Mouse (Mus musculus) gastrocnemius, adult 2 months (tissue): Measurements from ENCODE around the gene Tbxas1. TPM values are rescaled to one million over a fixed set of nuclear protein-coding genes. Genes with fewer than 3 reads are reported as not detected.

Experiments used
- DNase-seq: peaks from one replicate; pipeline ENCODE4 v3.0.0; 2022
- H3K27ac ChIP-seq: fragments of 200-600 bp; 2 replicates; pipeline ENCODE4 v1.8.1; 2022; ENCODE audit warnings: mild to moderate bottlenecking
- H3K4me3 ChIP-seq: fragments of 200-600 bp; 2 replicates; pipeline ENCODE4 v1.8.1; 2022; ENCODE audit warnings: mild to moderate bottlenecking, moderate library complexity
- CTCF ChIP-seq: fragments of 200-600 bp; IDR thresholded peaks from 2 replicates; pipeline ENCODE4 v1.8.1; 2022; ENCODE audit warnings: antibody characterized with exemption, mild to moderate bottlenecking, moderate library complexity
- intact Hi-C: fragments of 180-260 bp; cut with DNase I; formaldehyde crosslinking; loops from one replicate; pipeline ENCODE4 v1.15.1; 2025
- total RNA-seq, 2 experiments: library from RNA; stranded (reverse); gene quantifications; 2 replicates each; pipeline ENCODE4 v1.2.3; 2021

The Tbxas1 gene
- total RNA-seq, 2 experiments from 2014 or later, result 0.64 to 0.79 TPM

DNA sequence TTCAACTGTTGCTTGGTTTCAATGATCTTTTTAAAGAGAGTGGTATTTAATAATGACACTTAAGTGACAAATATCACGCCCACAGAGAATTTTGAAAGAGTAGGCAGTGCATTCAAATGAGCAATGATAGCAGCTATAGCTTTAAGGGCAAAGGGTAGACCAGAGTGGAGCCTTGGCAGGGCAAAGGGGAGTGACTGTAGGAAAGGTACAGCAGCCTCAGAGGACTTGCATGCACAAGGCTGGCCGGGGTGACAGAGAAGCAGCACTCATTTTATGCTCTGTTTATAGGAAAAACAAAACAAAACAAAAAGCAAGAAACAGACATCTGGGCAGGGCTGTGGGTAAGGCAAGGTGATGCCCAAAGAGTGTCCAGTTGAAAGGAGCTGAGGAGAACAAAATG lies 6.3 kb downstream of the Tbxas1 start:
- DNase-seq, result no peak
- intact Hi-C loops, result no loop called here
- Histone ChIP-seq H3K27ac (no peak overlapping the region), H3K4me3 (no peak overlapping the region)
- no peak for TF ChIP-seq CTCF

DNA sequence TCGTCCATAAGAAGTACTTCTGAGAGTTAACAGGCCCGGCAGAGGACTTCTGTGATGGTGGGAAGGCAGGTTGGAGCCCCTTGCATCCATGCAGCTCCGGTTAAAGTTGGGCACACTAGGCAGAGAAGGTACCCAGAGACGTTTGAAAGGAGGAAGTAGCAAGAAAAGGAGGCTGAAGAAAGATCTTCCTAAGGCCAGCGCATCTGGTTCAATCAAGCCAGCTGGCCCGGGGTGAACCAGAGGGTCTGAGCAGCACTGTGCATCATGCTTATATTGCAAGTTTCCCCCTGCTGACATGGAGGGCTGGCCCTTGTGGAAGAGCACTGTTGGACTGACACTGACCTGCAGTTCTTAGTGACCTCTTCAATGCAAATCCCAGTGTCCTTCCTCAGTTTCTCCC lies 6.8 kb downstream of the Tbxas1 start:
- no peak overlapping the region for H3K4me3 ChIP-seq
- intact Hi-C loops, result no loop called here
- TF ChIP-seq CTCF, result no peak
- no peak overlapping the region for H3K27ac ChIP-seq
- DNase-seq, result no peak

DNA sequence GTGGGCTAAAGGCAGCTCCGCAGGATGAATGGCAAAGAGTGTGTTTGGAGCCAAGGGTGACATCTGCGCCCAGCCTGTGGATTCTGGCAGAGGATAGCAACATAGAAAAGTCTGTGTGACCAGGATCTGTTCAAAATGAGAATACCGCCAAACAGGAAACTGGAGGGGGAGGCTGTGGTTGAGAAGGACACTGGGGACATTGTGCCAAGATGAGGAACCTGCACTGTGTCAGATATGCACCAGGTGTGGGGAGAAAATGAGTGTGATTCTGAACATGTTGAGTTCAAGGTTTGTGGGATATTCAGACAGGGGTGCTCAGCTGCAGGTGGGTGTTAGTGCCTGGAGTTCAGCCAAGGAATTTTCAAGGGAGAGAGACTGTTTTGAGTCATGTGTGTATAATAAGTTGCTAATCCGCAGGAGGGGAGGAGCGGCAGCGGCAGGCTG lies 7.5 kb downstream of the Tbxas1 start:
- Histone ChIP-seq H3K27ac (no peak overlapping the region), H3K4me3 (no peak overlapping the region)
- intact Hi-C loops, result no loop called here
- DNase-seq, result no peak
- no peak for TF ChIP-seq CTCF

DNA sequence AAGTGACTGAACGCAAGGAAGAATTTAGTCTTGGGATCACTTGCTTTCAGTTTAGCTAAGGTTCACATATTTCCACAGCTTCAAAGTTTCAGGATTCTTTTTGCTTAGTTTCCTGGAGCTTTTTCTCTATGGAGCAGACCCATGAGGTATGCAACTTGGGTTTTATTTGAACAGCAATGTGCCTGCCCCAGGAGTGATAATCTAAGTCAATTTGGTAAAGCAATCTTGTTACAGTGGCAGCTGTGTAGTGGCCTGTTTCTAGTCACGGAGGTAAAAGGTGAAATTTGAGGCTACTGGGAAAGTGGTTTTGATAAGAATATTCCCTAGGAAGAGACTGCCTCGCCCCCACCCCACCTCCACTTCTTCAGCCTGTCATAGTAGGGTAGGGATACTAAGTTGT lies 9.3 kb downstream of the Tbxas1 start:
- intact Hi-C loops, result no loop called here
- no peak for TF ChIP-seq CTCF
- H3K27ac ChIP-seq, result no peak overlapping the region
- no peak for DNase-seq
- H3K4me3 ChIP-seq, result no peak overlapping the region

DNA sequence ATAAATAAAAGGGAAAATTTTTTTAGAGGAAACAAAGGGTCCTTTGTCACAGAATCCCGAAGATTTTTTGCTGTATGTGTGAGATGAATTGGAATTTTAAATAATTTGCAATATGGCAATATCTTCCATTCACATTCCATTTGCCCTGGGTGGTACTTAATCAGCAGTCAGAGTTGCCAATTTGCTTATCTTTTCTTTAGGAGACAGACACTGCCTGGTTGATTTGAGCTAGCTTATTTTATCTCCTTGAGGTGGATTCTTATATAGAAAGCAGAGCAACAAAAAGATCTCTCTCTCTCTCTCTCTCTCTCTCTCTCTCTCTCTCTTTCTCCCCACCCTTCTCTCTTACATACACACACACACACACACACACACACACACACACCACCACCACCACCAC lies 9.9 kb downstream of the Tbxas1 start:
- no peak for DNase-seq
- intact Hi-C loops, result no loop called here
- TF ChIP-seq CTCF, result no peak
- no peak overlapping the region for H3K4me3 ChIP-seq
- H3K27ac ChIP-seq, result no peak overlapping the region

DNA sequence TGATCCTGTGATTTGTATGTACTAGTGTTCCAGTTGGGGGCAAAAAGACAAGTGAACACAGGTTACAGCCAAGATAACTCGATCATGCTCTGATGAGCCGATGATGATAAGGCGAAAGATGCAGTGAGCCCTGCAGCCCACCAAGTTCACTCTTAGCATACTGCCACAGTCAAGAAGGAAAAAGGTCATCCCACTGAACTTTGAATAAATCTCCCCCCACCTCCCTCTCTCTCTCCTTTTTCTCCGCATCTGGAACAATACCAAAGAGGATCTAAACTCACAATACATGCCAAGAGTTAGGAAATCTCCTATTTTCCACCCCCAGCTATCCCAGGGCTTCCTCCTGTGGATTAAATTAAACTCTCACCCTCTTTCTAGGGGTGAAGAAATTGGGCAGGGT lies 12.2 kb downstream of the Tbxas1 start:
- DNase-seq, result no peak
- Histone ChIP-seq H3K4me3 (no peak overlapping the region), H3K27ac (no peak overlapping the region)
- no peak for TF ChIP-seq CTCF
- intact Hi-C loops, result no loop called here

DNA sequence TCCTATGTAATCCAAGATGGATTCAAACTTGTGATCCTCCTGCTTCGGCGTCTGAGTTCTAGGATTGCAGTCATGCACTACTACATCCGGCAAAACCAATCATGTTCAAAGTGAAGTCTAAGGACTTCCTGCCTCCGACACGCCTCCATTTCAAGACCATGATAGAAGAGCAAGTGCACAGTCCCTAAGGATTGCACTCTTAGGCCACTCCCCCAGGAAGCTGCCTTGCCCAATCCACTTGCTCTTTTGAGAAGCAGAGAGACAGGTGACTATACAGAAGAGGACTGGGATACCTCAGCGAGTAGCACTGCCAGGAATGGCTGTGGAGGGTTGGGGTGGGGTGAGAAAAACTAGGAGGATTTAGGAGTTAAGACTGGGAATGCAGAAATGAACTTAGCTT lies 14.0 kb downstream of the Tbxas1 start:
- H3K27ac ChIP-seq, result no peak overlapping the region
- no peak overlapping the region for H3K4me3 ChIP-seq
- intact Hi-C loops, result no loop called here
- DNase-seq, result no peak
- TF ChIP-seq CTCF, result no peak

DNA sequence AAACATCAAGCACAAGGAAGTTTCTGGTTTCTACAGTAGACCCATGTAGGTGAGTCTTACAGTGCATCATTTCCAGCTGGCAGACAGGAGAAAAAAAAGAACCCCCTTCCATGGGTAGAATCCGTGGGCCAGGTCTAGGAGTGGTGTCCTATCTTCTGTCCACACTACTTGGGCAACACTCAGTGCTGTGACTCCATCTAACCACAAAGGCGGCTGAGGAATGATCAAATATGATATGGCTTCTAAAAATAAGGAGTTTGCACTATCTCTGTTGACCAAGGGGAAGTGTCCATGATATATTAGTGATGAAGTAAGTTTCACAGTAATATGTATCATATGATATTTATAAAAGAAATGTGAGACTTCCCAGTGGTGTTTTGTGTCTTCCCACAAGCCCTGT lies 16.8 kb downstream of the Tbxas1 start:
- no peak overlapping the region for H3K27ac ChIP-seq
- H3K4me3 ChIP-seq, result no peak overlapping the region
- DNase-seq, result no peak
- no peak for TF ChIP-seq CTCF
- intact Hi-C loops, result no loop called here

DNA sequence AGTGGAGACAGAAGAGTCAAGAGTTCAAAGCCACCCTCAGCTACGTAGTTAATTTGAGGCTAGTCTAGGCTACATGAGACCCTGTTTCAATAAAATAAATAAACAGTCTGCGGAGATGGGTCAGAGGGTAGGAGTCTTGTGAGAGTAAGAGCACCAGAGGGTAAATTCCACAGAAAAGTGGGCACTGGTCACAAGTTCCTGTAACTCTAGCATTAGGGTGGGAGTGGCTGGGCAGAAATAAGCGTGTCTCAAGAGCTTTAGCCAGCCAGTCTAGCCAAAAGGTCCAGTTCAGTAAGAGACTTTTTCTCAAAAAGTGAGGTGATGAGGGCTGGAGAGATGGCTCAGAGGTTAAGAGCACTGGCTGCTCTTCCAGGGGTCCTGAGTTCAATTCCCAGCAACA lies 18.4 kb downstream of the Tbxas1 start:
- no peak for DNase-seq
- Histone ChIP-seq H3K27ac (no peak overlapping the region), H3K4me3 (no peak overlapping the region)
- TF ChIP-seq CTCF, result no peak
- intact Hi-C loops, result no loop called here

DNA sequence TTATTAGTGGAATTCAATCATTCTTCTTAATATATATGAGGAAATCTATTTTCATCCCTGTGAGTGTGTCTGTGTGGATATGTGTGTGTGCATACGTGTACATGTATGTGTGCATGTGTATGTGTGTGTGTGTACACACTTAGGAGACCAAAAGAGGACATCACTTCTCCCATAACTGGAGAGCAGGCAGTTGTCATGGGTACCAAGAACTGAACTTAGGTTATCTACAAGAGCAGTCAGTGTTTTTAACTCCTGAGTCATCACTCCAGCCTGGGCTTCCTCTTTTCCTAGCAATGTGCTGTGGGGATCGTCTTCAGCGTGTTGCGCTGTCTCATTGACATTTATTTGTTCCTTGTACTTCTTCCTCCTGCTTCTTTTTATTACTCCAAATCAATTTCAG lies 24.9 kb downstream of the Tbxas1 start:
- DNase-seq, result no peak
- TF ChIP-seq CTCF, result no peak
- intact Hi-C loops, result no loop called here
- H3K4me3 ChIP-seq, result no peak overlapping the region
- no peak overlapping the region for H3K27ac ChIP-seq

DNA sequence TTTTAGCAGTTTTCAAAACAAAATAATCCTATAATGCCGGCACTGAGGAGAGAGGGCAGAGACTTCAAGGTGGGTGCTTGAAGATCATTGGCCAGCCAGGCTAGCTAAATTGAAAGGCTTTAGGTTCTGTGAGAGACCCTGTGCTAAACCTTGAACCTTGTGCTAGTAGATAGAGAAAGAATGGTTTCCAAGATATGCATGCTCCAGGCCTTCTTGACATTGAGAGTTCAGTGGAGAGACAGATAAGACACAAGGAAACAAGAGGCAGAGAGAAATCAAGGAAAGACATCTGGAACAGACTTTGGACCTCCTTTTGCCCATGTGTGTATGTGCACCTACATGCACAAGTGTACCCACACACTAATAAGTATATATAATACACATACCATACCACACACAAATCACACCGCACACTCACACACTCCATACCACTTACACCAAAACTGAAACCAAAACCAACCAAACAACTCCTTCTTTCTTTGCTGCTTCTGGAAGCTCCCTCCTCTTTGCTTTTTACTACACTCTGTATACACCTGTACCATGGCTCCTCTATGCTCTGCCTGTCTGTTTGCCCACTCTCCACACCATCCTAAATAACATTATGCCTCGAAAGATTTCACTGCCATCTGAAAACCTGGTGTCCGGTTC lies 25.4 kb downstream of the Tbxas1 start:
- TF ChIP-seq CTCF, result no peak
- intact Hi-C loops, result no loop called here
- Histone ChIP-seq H3K4me3 (no peak overlapping the region), H3K27ac (no peak overlapping the region)
- no peak for DNase-seq

DNA sequence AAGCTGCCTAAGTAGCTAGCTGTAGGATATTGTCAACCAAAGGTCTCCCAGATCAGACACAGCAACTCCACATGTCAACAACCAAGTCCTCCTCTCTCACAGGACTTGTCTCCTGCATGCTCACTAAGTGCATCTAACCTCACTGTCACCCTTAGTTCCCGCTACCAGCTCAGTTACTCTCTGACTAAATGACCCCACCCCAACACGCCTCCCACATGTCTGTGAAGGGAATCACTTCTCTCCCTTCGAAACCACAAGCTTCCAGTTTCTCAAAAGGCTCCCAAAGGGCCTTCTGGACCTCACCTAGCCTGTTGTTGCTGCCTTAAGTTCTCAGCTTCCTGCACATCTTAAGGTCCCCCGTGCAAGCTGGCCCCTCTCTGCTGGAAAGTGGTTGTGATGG lies 25.9 kb downstream of the Tbxas1 start:
- Histone ChIP-seq H3K4me3 (no peak overlapping the region), H3K27ac (no peak overlapping the region)
- no peak for DNase-seq
- intact Hi-C loops, result no loop called here
- TF ChIP-seq CTCF, result no peak

DNA sequence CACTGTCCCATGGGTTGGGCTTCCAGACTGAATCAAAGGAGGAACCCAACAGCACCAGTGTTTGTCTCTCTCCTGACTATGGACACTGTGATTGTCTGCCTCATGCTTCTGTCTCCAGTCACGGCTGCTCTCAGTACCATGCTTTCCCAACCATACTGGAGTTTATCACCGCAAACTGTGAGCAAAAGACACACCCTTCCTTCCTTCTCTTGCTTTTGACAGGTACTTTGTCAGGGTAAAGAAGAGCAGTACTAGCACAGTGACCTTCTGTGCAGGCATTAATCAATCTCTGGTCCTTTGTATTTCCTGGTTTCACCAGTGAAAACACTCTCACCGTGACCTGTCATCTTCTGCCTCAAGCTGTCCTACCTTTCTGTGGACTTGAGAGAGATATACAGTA lies 26.4 kb downstream of the Tbxas1 start:
- intact Hi-C loops, result no loop called here
- Histone ChIP-seq H3K4me3 (no peak overlapping the region), H3K27ac (no peak overlapping the region)
- no peak for DNase-seq
- TF ChIP-seq CTCF, result no peak

DNA sequence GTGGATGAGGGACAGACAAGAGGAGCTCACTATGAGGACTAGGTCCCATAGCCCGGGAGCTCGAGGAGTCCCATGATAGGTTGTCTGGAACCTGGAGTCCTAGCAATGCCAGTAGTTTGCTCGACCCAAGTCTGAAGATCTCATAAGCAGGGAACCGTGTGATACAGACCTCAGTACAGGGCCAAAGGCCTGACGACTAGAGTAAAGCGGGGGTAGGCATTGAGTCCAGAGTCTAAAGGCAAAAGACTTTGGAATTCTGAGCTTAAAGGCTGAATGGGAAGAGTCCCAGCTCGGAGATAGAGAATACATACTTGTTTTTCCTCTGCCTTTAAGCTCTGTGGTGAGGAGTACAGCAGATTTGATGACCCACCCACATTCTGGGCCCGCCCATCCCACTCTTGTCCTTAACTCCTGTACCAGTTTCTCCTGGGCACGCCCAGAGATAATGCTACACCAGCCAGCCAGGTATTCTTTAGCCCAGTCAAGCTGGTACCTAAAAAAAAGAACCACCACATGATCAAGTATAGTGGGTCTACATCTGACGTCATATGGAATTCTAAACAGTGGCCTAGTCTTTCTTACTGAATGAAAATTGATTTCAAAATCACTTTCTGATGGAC lies 27.7 kb downstream of the Tbxas1 start:
- no peak overlapping the region for H3K27ac ChIP-seq
- intact Hi-C loops, result no loop called here
- DNase-seq, result no peak
- TF ChIP-seq CTCF, result no peak
- H3K4me3 ChIP-seq, result no peak overlapping the region

DNA sequence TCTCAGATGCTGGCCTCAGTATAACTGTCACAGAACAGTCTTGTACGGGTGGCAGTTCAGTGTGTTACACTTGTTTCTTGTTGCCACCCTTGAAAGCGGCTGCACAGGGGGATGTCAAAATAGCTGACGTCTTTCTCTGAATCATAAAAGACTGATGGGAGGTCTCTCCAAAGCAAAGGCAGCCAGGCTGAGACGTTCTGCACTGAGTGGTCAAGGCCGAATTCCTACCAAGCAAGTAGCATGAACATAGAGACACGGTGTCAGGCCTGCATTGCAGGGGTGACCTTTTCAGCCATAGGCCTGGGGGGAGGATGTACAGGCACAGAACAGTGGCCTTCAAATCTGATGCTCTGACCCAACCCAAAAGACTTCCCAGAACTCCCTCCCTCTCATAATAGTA lies 30.8 kb downstream of the Tbxas1 start:
- no peak for TF ChIP-seq CTCF
- DNase-seq, result no peak
- intact Hi-C loops, result no loop called here
- Histone ChIP-seq H3K27ac (no peak overlapping the region), H3K4me3 (no peak overlapping the region)
